Mouse (Mus musculus) c-Kit-positive CD71-negative TER-119-negative erythroid progenitor cells, embryonic 14.5 days (primary cell): ENCODE results near the gene Ctsa.

ENCODE experiments used
- DNase-seq: peaks from one replicate; pipeline ENCODE4 v3.0.0-alpha.2; 2013; ENCODE audit warnings: low read depth

Gene Ctsa

GRCm38 (mm10) chr2:164804533-164805331 lies 27.9 kb upstream of the Ctsa start, which contains the start of the genes Acot8 and Zswim3:
Gene Acot8 (minus strand): TSS chr2:164804882.
Gene Zswim3 (plus strand): TSS chr2:164805098.
- DNase-seq: peak; percentile 100

GRCm38 (mm10) chr2:164805332-164805718 lies 27.3 kb upstream of the Ctsa start:
- DNase-seq: no peak

GRCm38 (mm10) chr2:164806614-164807013 lies 26.1 kb upstream of the Ctsa start:
- DNase-seq: no peak

GRCm38 (mm10) chr2:164813557-164813956 lies 19.1 kb upstream of the Ctsa start:
- no peak for DNase-seq

DNA sequence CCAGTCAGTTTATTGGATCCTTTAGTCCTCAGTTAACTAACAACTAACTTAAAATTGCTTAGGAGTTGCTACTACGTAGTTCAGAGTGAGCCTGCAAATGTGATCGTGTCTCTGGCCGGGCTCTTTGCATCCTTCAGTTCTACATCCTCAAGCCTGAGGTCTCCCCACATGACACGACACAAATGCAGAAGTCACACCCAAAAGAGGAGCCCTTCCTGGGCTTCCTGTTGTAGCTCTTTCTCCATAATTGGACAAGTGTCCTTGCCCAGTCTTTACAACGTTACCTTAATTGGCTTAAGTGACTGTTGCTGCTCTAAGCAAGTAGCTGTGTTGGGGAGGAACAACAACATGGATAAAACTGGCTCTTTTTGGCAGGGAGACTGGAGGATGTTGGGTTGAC lies 17.3 kb upstream of the Ctsa start:
- no peak for DNase-seq

- DNase-seq: no peak
Observed at GRCm38 (mm10) chr2:164815821-164816220, 16.9 kb upstream of the Ctsa start.

DNA sequence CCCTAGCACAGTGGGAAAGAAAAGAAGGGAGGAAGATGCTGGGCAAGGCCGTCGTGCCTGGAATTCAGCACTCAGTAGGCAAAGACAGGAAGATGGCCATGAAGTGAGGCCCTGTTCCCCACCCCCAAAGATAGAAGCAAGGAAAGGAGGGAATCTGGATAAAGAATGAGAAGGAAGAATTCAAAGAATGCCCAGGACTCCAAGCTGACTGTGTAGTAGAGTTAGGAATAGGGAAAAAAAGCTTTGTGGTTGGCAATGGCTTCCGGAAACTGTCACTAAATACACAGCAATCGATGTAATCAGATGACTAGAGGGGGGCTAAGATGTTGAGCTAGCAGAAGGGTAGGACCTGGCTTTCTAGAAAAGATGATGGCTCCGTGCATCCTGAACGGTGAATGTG lies 15.5 kb upstream of the Ctsa start:
- no peak for DNase-seq

- no peak for DNase-seq
Observed at GRCm38 (mm10) chr2:164817703-164818102, 15.0 kb upstream of the Ctsa start.

GRCm38 (mm10) chr2:164821060-164821459 lies 11.6 kb upstream of the Ctsa start:
- DNase-seq: no peak

DNA sequence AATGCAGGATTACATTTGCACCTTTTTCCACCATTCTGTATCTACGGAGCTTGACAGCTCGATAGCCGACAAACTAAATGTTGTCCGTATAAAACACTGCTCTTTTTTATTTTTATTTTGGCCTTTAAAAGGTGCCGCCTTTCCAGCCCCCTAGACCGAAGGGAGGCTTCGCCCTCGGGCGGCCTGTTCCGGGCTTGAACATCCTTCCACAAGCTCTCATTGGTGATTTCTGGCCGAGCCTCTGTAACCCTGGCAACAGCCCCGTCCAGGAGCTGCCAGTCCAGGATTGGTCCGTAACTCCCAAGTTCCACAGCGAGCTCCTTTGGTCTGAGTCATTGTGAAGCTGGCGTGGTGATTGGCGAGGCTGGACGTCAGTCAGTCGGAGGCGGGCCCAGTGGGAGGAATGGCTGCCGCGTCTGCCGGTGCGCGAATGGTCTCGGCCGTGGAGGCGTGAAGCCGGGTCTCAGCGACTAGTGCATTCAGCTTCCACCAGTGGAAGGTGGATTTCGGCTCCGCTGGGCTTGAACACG lies 10.0 kb upstream of the Ctsa start, which contains the start of gene Zswim1:
TSS of gene Zswim1 (plus strand) at position 51 of the 530 bp plus-strand sequence.
- DNase-seq: peak; percentile 98

GRCm38 (mm10) chr2:164823181-164823585 lies 9.5 kb upstream of the Ctsa start:
- DNase-seq: no peak

GRCm38 (mm10) chr2:164823969-164824368 lies 8.7 kb upstream of the Ctsa start:
- DNase-seq: no peak

DNA sequence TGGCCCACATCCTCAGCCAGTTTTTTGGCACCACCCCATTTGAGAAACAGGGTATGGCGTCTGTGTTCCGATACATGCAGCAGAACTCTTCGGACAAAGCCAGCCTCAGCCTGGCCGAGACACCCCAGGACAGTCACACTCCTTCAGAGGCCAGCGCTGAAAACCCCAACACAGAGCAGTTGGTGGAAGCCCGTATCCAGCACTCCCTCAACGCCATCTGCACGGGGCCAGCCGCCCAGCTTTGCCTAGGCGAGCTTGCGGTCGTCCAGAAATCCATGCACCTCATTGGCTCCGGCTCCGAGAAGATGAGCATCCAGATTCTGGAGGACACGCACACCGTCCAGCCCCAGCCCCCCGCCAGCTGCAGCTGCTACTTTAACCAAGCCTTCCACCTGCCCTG lies 7.2 kb upstream of the Ctsa start:
- DNase-seq: no peak

DNA sequence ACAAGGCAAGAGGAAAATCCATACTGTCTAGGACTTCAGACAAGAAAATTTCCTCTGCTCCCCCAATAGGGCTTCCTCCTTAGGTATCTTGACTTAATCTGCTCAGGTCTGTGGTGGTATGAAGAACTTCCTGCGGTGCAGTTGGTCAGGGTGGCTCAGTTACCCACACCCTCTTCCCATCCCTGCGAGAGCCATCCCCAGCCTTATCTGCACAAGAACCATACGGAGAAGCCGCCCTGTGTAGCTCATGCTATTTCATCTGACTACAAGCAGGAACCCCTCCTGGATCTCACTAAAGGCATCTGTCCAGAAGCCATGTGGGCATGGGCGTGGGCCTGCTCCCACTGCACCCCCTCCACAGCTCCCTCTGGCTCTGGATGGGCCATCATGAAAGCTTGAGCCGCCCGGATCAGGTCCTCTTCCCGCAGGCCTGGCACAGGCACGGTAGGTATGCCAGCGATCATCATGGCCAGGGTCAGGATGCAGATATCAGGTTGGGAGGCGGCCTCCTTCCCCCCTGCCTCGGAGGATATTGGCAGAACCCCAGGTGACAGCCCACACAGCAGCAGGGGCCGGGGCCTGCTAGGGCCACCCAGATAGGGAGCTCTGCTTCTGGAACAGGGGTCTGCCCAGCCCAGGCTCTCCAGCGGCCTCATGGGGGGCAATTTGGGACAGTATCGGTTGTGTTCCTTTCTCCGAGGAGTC lies 5.4 kb upstream of the Ctsa start:
- no peak for DNase-seq

DNA sequence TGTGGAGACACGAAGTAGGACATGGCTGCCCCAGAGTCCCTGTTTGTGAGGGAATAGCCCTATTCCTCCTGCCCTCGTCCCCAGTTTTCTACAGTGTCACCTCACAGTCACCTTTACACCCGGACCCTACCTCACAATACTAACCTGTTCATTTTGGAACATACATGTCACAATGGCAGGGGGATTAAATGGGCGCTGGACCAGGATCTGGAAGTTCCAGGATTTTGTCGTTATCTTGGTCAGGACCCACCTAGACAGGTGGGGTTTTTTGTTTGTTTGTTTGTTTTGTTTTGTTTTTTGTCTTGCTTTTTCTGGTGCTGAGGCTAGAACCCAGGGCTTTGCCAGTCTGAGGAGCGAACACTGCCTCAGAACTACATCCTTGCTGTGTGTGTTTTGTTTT lies 4.2 kb upstream of the Ctsa start, which contains the start of gene Spata25:
TSS of gene Spata25 (minus strand) at position 101 of the 400 bp plus-strand sequence.
- DNase-seq: no peak

DNA sequence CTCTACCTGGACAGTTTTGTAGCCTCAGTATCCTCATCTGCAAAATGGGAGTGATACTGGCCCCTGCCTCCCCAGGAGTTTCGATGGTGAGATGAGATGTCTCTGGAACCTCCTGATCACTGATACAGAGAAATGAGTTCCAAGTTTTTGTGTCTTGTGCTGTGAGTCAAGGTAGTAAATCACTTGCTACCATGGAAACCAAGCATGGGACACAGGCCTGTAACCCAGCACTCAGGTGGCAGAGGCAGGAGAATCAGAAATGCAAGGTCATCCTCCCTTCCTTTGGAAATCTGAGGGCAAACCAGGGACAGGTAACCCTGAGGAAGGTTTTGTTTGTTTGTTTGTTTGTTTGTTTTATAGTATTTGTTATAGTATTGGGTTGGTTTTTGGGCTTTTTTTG lies 3.6 kb upstream of the Ctsa start:
- DNase-seq: no peak

GRCm38 (mm10) chr2:164831029-164831428 lies 1.6 kb upstream of the Ctsa start:
- DNase-seq: no peak

DNA sequence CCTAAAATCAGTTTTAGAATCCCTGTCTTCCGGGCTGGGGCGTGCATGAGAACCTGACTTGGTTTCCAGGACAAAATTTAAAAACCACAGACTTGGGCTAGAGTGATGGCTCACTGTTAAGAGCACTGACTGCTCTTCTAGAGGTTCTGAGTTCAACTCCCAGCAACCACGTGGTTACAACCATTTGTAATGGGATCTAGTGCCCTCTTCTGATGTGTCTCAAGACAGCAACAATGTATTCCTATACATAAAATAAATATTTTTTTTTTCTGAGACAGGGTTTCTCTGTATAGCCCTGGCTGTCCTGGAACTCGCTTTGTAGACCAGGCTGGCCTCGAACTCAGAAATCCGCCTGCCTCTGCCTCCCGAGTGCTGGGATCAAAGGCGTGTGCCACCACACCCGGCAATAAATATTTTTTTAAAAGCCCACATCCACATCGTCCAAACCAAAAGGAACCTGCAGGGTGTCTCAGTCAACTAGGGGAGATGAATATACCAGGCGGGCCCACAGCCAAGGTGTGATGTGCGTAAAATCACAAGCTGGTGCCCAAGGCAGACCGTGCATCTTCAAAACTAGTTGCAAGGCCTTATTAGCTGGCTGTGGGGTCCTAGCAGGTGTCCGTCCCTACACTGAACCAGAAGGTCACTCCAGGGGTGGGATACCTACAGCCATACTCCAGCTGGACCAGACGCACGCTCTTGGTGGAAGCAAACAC lies 483 bp upstream of the Ctsa start:
- DNase-seq: no peak

DNA sequence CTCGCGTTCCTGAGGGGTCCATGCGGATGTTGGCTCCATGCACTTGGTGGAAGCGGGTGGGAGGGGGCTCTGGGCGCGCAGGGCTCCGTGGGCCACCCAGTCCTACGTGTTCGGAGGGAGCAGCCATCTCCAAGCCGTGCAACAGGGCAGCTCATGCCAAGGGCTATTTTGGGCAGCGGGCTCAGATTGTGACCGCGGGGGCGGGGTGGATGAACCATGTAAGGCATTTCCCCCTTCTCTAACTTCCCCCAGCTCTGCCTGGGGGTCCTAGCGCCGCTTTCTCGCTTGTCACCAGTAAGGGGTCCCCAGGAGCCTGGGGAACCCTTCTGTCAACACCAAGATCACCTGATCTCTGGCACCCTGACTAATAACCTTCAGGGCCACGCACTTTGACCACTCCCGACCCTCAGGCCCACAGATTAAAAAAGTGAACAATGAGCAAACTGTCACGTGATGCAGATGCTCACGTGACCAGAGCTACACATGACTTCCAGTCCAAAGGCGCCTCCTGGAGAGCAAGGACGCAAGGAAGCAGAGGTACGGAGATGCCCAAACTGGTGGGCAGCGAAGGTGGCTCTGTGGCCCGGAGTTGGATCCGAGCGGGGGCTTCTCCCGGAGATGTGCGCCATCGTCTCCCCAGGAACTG lies 764 bp downstream of the Ctsa start, which contains the start of gene Neurl2:
TSS of gene Neurl2 (minus strand) at position 143 of the 646 bp plus-strand sequence.
- DNase-seq: peak; percentile 92

- no peak for DNase-seq
Observed at GRCm38 (mm10) chr2:164834531-164834930, 1.9 kb downstream of the Ctsa start.

DNA sequence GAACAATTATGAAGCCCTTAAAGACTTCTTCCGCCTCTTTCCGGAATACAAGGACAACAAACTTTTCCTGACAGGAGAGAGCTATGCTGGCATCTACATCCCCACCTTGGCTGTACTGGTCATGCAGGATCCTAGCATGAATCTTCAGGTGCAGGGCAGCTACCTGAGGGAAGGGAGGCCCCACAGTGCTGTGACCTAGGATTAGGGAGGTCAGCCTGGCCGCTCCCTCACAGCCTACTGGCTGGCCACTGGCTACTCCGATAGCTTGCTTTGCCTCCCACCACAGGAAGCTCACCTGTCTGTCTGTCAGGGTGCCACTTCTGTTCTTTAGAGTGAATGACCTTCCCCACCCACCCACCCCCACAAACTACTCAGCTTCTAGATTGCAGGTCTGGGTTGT lies 2.5 kb downstream of the Ctsa start:
- DNase-seq: no peak

DNA sequence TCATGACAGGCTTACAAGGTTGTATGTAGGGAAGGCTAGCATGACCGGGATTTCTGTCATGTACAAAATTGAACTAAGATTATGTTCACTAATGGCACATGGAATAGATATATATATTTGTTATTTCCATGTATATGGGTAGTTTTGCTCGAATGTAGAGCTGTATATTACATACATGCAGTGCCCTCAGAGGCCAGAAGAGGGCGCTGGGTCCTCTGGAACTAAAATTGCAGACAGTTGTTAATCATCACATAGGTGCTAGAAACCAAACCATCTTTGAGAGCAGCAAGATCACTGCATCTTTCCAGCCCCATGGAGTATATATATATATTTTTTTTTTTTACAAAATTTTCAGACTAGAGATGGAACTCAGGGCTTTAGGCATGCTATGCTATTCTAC lies 13.1 kb downstream of the Ctsa start:
- DNase-seq: no peak
